Mouse (Mus musculus) ES-E14 (cell line): ENCODE measurements around the gene Patl1.
A peak's percentile ranks its signal among the peaks of the same experiment; 100 is the strongest.

Experiments used
- CHD2 ChIP-seq: IDR thresholded peaks from 2 replicates; pipeline ENCODE4 v1.6.1; 2014; ENCODE audit warnings: mild to moderate bottlenecking, low read depth, low read length, inconsistent platforms
- MAFK ChIP-seq: IDR thresholded peaks from 2 replicates; pipeline ENCODE4 v1.6.1; 2014; ENCODE audit warnings: mild to moderate bottlenecking, low read depth, low read length, inconsistent platforms; ENCODE audit not compliant: insufficient read depth
- ZC3H11A ChIP-seq: IDR thresholded peaks from 2 replicates; pipeline ENCODE4 v1.6.1; 2012; ENCODE audit warnings: low read depth, mild to moderate bottlenecking, inconsistent platforms, low read length, borderline replicate concordance
- ZNF384 ChIP-seq: IDR thresholded peaks from 2 replicates; pipeline ENCODE4 v1.6.1; 2012; ENCODE audit warnings: low read depth, low read length, inconsistent platforms

DNA sequence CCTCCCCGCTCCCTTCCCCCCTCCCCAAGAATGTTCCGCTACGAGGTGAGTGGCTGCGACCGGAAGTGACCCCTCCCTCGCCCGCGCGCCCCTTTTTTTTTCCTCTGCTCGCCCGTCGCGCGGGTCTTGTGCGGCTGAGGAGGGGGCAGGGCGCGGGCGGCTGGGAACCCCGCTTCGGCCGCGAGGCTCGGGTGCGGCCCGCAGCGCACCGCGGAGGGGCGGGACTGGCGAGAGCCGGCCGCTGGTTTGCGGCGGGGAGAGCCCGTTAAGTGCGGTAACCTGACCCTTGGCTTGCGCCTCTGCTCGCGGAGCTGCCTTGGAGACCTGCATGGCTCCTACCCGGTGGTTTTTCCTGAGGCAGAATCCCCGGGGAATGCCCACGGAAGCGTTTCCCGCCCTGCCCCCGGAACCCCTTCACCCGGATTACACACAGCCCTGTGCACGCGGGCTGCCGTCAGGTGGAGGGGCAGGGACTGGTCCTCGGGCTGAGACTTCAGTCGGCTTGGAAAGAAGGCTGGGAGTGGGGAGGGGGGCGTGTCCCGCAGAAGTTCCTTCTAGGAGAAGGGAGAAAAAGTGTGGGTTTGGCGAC, 428 bp downstream of the Patl1 start:
- no peak for TF ChIP-seq ZC3H11A
- TF ChIP-seq CHD2, result no peak
- TF ChIP-seq MAFK, result no peak
- peak; percentile 82 for TF ChIP-seq ZNF384
